Mouse (Mus musculus) CH12.LX (cell line): Measurements from ENCODE around the gene Thtpa. TPM values are rescaled to one million over a fixed set of nuclear protein-coding genes. Genes with fewer than 3 reads are reported as not detected.

ENCODE experiments used
- DNase-seq: peaks from one replicate; pipeline ENCODE4 v3.0.0-alpha.2; 2013; ENCODE audit errors: extremely low read depth
- H3K27ac ChIP-seq: 2 replicates; pipeline ENCODE4 v1.5.1; 2012; ENCODE audit warnings: low read depth, mild to moderate bottlenecking, control low read depth, moderate library complexity; ENCODE audit not compliant: insufficient read depth
- H3K27me3 ChIP-seq: replicated peaks from 2 replicates; pipeline ENCODE3; 2012; ENCODE audit warnings: inconsistent platforms
- H3K36me3 ChIP-seq, 2 experiments: replicated peaks in 1 of 2; 2 replicates each; pipeline versions ENCODE3 to v1.6.1; 2012; ENCODE audit warnings: inconsistent platforms in 1 of 2, low read length in 1 of 2, mild to moderate bottlenecking in 1 of 2, mixed read lengths in 1 of 2, moderate library complexity in 1 of 2; ENCODE audit not compliant: control insufficient read depth in 1 of 2, insufficient read depth in 1 of 2
- H3K4me1 ChIP-seq, 2 experiments: 2 replicates each; pipeline ENCODE4 v1.6.1; 2012; ENCODE audit warnings: inconsistent platforms in 1 of 2, moderate library complexity in 1 of 2; ENCODE audit not compliant: insufficient read depth in 2 of 2, control insufficient read depth in 1 of 2
- H3K4me2 ChIP-seq: 2 replicates; pipeline ENCODE4 v1.6.1; 2012; ENCODE audit warnings: low read depth, mild to moderate bottlenecking, control low read depth; ENCODE audit not compliant: poor library complexity, insufficient read depth, severe bottlenecking
- H3K4me3 ChIP-seq, 3 experiments: fragments of 150-350 bp in 1 of 3; sonication (generic) in 1 of 3; replicated peaks in 1 of 3; 2 replicates each; pipeline versions ENCODE3 to v1.5.1; 2011 to 2012; ENCODE audit warnings: low read depth in 2 of 3, low read length in 2 of 3, mild to moderate bottlenecking in 2 of 3, moderate library complexity in 2 of 3, control low read depth in 1 of 3, improper control_type of control experiment in 1 of 3, inconsistent platforms in 1 of 3, mixed read lengths in 1 of 3; ENCODE audit not compliant: poor library complexity in 1 of 3
- H3K79me2 ChIP-seq: replicated peaks from 2 replicates; pipeline ENCODE4 v1.6.1; 2012; ENCODE audit warnings: mild to moderate bottlenecking, moderate library complexity; ENCODE audit not compliant: control insufficient read depth, poor library complexity, insufficient read depth, severe bottlenecking; ENCODE audit errors: extremely low read depth
- H3K9ac ChIP-seq: 2 replicates; pipeline ENCODE4 v1.6.1; 2012; ENCODE audit warnings: low read depth, mild to moderate bottlenecking, control low read depth, moderate library complexity; ENCODE audit not compliant: insufficient read depth
- H3K9me3 ChIP-seq: replicated peaks from 2 replicates; pipeline ENCODE3; 2012; ENCODE audit warnings: low read length, inconsistent platforms, mixed read lengths
- BHLHE40 ChIP-seq: IDR thresholded peaks from 2 replicates; pipeline ENCODE4 v1.6.1; 2011; ENCODE audit warnings: mild to moderate bottlenecking, low read depth, low read length, improper control_type of control experiment
- CHD1 ChIP-seq: IDR thresholded peaks from 2 replicates; pipeline ENCODE4 v1.6.1; 2012; ENCODE audit warnings: low read depth, low read length, improper control_type of control experiment, inconsistent platforms
- CHD2 ChIP-seq: IDR thresholded peaks from 2 replicates; pipeline ENCODE4 v1.6.1; 2011; ENCODE audit warnings: low read length, improper control_type of control experiment
- CTCF ChIP-seq, 2 experiments: IDR thresholded peaks in 1 of 2; conservative IDR thresholded peaks in 1 of 2; 2 replicates each; pipeline ENCODE4 v1.5.1; 2011 to 2012; ENCODE audit warnings: low read depth in 2 of 2, low read length in 2 of 2, improper control_type of control experiment in 1 of 2, inconsistent platforms in 1 of 2, mild to moderate bottlenecking in 1 of 2, moderate library complexity in 1 of 2
- E2F4 ChIP-seq: IDR thresholded peaks from 2 replicates; pipeline ENCODE4 v1.6.1; 2011; ENCODE audit warnings: low read depth, low read length, improper control_type of control experiment; ENCODE audit not compliant: insufficient replicate concordance
- ELF1 ChIP-seq: IDR thresholded peaks from 2 replicates; pipeline ENCODE4 v1.6.1; 2014; ENCODE audit warnings: low read depth, mild to moderate bottlenecking, inconsistent platforms, low read length, improper control_type of control experiment
- EP300 ChIP-seq: IDR thresholded peaks from 2 replicates; pipeline ENCODE4 v1.6.1; 2011; ENCODE audit warnings: low read length, improper control_type of control experiment
- ETS1 ChIP-seq: conservative IDR thresholded peaks from 2 replicates; pipeline ENCODE4 v1.6.1; 2012; ENCODE audit warnings: low read depth, mild to moderate bottlenecking, inconsistent platforms, low read length, improper control_type of control experiment, moderate library complexity
- GABPA ChIP-seq: IDR thresholded peaks from 2 replicates; pipeline ENCODE4 v1.6.1; 2012; ENCODE audit warnings: low read depth, low read length, improper control_type of control experiment, inconsistent platforms; ENCODE audit not compliant: insufficient replicate concordance
- HCFC1 ChIP-seq: IDR thresholded peaks from 2 replicates; pipeline ENCODE4 v1.6.1; 2012; ENCODE audit warnings: low read depth, mild to moderate bottlenecking, inconsistent platforms, low read length, improper control_type of control experiment
- IRF4 ChIP-seq: IDR thresholded peaks from 2 replicates; pipeline ENCODE4 v1.6.1; 2014; ENCODE audit warnings: low read depth, mild to moderate bottlenecking, inconsistent platforms, low read length, improper control_type of control experiment
- JUN ChIP-seq: IDR thresholded peaks from 2 replicates; pipeline ENCODE4 v1.6.1; 2011; ENCODE audit warnings: low read depth, mild to moderate bottlenecking, low read length, improper control_type of control experiment, moderate library complexity; ENCODE audit not compliant: insufficient read depth
- JUND ChIP-seq: conservative IDR thresholded peaks from 2 replicates; pipeline ENCODE4 v1.6.1; 2011; ENCODE audit warnings: low read depth, low read length, improper control_type of control experiment
- KAT2A ChIP-seq: IDR thresholded peaks from 2 replicates; pipeline ENCODE4 v1.6.1; 2012; ENCODE audit warnings: low read length, improper control_type of control experiment, inconsistent platforms; ENCODE audit not compliant: insufficient replicate concordance
- MAX ChIP-seq: IDR thresholded peaks from 2 replicates; pipeline ENCODE4 v1.6.1; 2011; ENCODE audit warnings: low read length, improper control_type of control experiment
- MAZ ChIP-seq: IDR thresholded peaks from 2 replicates; pipeline ENCODE4 v1.6.1; 2012; ENCODE audit warnings: low read depth, mild to moderate bottlenecking, inconsistent platforms, low read length, improper control_type of control experiment, moderate library complexity
- MEF2A ChIP-seq: IDR thresholded peaks from 2 replicates; pipeline ENCODE4 v1.6.1; 2014; ENCODE audit warnings: low read depth, mild to moderate bottlenecking, inconsistent platforms, low read length, improper control_type of control experiment, borderline replicate concordance
- MXI1 ChIP-seq: IDR thresholded peaks from 2 replicates; pipeline ENCODE4 v1.6.1; 2011; ENCODE audit warnings: mild to moderate bottlenecking, low read depth, low read length, improper control_type of control experiment
- MYC ChIP-seq: IDR thresholded peaks from 2 replicates; pipeline ENCODE4 v1.6.1; 2011; ENCODE audit warnings: low read depth, mild to moderate bottlenecking, improper control_type of control experiment, low read length
- NELFE ChIP-seq: IDR thresholded peaks from 2 replicates; pipeline ENCODE4 v1.6.1; 2011; ENCODE audit warnings: low read depth, low read length, improper control_type of control experiment
- NRF1 ChIP-seq: IDR thresholded peaks from 2 replicates; pipeline ENCODE4 v1.6.1; 2014; ENCODE audit warnings: low read depth, mild to moderate bottlenecking, inconsistent platforms, low read length, improper control_type of control experiment, moderate library complexity
- PAX5 ChIP-seq: IDR thresholded peaks from 2 replicates; pipeline ENCODE4 v1.6.1; 2012; ENCODE audit warnings: low read length, inconsistent platforms, mixed read lengths
- POLR2A ChIP-seq: IDR thresholded peaks from 2 replicates; pipeline ENCODE4 v1.6.1; 2011; ENCODE audit warnings: low read depth, mild to moderate bottlenecking, improper control_type of control experiment, low read length
- POLR2AphosphoS2 ChIP-seq: IDR thresholded peaks from 2 replicates; pipeline ENCODE4 v1.6.1; 2011; ENCODE audit warnings: low read depth, low read length, improper control_type of control experiment
- RAD21 ChIP-seq: IDR thresholded peaks from 2 replicates; pipeline ENCODE4 v1.6.1; 2011; ENCODE audit warnings: low read depth, mild to moderate bottlenecking, low read length, improper control_type of control experiment, moderate library complexity
- RCOR1 ChIP-seq: conservative IDR thresholded peaks from 2 replicates; pipeline ENCODE4 v1.6.1; 2012; ENCODE audit warnings: low read depth, mild to moderate bottlenecking, inconsistent platforms, low read length, improper control_type of control experiment
- SIN3A ChIP-seq: IDR thresholded peaks from 2 replicates; pipeline ENCODE4 v1.6.1; 2012; ENCODE audit warnings: low read length, improper control_type of control experiment, inconsistent platforms
- SMC3 ChIP-seq: IDR thresholded peaks from 2 replicates; pipeline ENCODE4 v1.6.1; 2011; ENCODE audit warnings: low read depth, low read length, improper control_type of control experiment
- TBP ChIP-seq: conservative IDR thresholded peaks from 2 replicates; pipeline ENCODE4 v1.6.1; 2011; ENCODE audit warnings: low read depth, low read length, improper control_type of control experiment
- TCF12 ChIP-seq: IDR thresholded peaks from 2 replicates; pipeline ENCODE4 v1.6.1; 2014; ENCODE audit warnings: low read depth, mild to moderate bottlenecking, inconsistent platforms, low read length, improper control_type of control experiment
- UBTF ChIP-seq: IDR thresholded peaks from 2 replicates; pipeline ENCODE4 v1.6.1; 2012; ENCODE audit warnings: low read depth, mild to moderate bottlenecking, inconsistent platforms, low read length, improper control_type of control experiment, moderate library complexity
- USF1 ChIP-seq: IDR thresholded peaks from 2 replicates; pipeline ENCODE4 v1.6.1; 2014; ENCODE audit warnings: low read depth, mild to moderate bottlenecking, inconsistent platforms, low read length, improper control_type of control experiment
- USF2 ChIP-seq: conservative IDR thresholded peaks from 2 replicates; pipeline ENCODE4 v1.6.1; 2011; ENCODE audit warnings: low read depth, low read length, improper control_type of control experiment
- ZC3H11A ChIP-seq: IDR thresholded peaks from 2 replicates; pipeline ENCODE4 v1.6.1; 2012; ENCODE audit warnings: low read depth, mild to moderate bottlenecking, inconsistent platforms, low read length, improper control_type of control experiment
- ZKSCAN1 ChIP-seq: IDR thresholded peaks from 2 replicates; pipeline ENCODE4 v1.6.1; 2012; ENCODE audit warnings: low read depth, inconsistent platforms, low read length, improper control_type of control experiment, borderline replicate concordance
- ZMIZ1 ChIP-seq: IDR thresholded peaks from 2 replicates; pipeline ENCODE4 v1.6.1; 2012; ENCODE audit warnings: low read depth, mild to moderate bottlenecking, inconsistent platforms, low read length, improper control_type of control experiment
- ZNF384 ChIP-seq: IDR thresholded peaks from 2 replicates; pipeline ENCODE4 v1.6.1; 2012; ENCODE audit warnings: low read depth, low read length, improper control_type of control experiment, inconsistent platforms
- dilution Hi-C: fragments of 300-500 bp; cut with MboI; formaldehyde crosslinking; loops from 2 replicates; pipeline ENCODE4 v1.14.3; 2020; ENCODE audit warnings: low sequenced_read_pairs; ENCODE audit not compliant: extremely low pct_unique_long_range_greater_than_20kb, extremely low pct_ligation_motif_present
- in situ Hi-C: fragments of 300-500 bp; cut with MboI; formaldehyde crosslinking; loops from 3 replicates; pipeline ENCODE4 v1.14.3; 2019; ENCODE audit warnings: low sequenced_read_pairs, low pct_ligation_motif_present, low pct_unique_long_range_greater_than_20kb, mixed read lengths
- polyA plus RNA-seq: library from polyadenylated mRNA; unstranded; fragments of >175 nt; gene quantifications from 2 replicates; pipeline ENCODE4 v1.2.1, GENCODE M21; 2012; ENCODE audit warnings: low read depth; ENCODE audit not compliant: insufficient read length
- total RNA-seq, 2 experiments: library from RNA; depleted of rRNA; stranded (reverse); fragments of 300-350 nt in 1 of 2; fragments of >200 nt in 1 of 2; gene quantifications; 2 replicates each; pipeline ENCODE4 v1.2.3; 2012 to 2014

Gene Thtpa
- total and polyA plus RNA-seq, 3 experiments: 4.0 to 9.4 (median 6.7) TPM

DNA sequence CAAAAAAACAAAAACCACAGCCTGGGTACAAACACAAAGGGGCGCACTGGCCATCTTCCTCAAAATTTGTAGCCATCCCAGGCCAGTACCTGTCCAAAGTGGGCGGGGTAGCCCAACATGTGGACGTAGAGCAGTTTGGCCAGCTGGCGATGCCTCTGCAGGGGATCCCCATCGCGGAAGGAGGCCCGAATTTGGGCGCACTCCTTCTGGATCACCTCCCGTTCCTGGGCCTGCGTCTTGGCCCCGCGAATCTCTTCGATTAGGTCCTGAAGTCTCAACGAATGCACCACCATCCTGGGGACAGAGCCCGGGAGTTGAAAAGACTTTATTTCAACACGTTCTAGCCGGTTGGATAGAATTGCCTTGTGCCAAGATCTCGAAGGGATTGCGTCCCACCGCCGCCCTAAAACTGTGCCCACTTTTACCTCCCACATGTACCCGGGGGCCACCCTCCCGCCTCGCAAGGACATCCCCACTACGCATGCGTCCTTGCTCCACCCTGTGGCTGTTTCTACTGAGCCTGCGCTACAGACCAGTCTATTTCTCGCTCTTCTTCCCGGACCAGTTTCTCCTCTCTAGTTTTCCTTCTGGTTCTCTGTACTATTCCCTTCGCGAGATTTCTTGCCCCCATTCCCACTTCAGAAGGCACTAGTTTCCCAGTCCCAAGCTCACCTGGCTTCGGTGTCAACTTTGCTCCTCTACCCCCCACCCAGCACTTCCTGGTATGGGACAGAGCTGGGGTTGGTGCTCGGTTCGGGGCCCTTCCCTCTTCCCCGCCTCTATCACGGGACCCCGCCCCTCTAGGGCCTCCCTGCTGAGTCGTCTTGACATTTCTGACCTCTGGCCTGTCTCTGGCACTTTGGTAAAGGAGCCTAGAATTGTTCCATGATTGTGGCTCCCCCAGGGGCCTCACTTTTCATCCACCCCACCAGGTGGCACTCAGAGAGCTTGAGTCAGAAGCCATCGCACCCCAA lies 11.5 kb downstream of the Thtpa start, which contains the start of gene Ap1g2:
Ap1g2 (minus strand) TSS at position 758 of the 974 bp plus-strand sequence.
- dilution Hi-C loops (no loop called here), in situ Hi-C loops (no loop called here)
- peak; percentile 91 for DNase-seq
- Histone ChIP-seq H3K36me3 (peaks cover 27 to 39% of the 10 kb centered on the region in 2 experiments), H3K27ac (0 out of 2 replicates have a peak within 1 kb of the TSS, but pooled peaks have one; percentile 19), H3K4me3 (peak within 1 kb of the TSS; percentile 62 to 83 (median 69)), H3K4me2 (peak within 1 kb of the TSS; percentile 77), H3K4me1 (peaks cover 6 to 31% of the 10 kb centered on the region in 2 experiments), H3K9me3 (no peaks in the 10 kb centered on the region), H3K27me3 (peaks cover 11% of the 10 kb centered on the region), H3K79me2 (no peaks in the 10 kb centered on the region), H3K9ac (peak within 1 kb of the TSS; percentile 79)
- TF ChIP-seq BHLHE40 (peak; percentile 76), USF2 (no peak), ZC3H11A (no peak), JUND (no peak), POLR2A (peak; percentile 78), MAX (peak; percentile 77), SMC3 (peak; percentile 10; the same call in 1 of the 2 replicates), MYC (peak; percentile 74), E2F4 (no peak), ELF1 (peak; percentile 98), UBTF (no peak), POLR2AphosphoS2 (no peak), RCOR1 (no peak), KAT2A (0 out of 2 replicates have a peak, but pooled peaks have one; percentile 42), MEF2A (no peak), USF1 (no peak), CTCF (conservative IDR thresholded peaks at IDR 0.05 in 1 of 2, IDR thresholded peaks at IDR 0.05 in 1 of 2; ENCODE audit: low read depth in 2 of 2, low read length in 2 of 2) (peak in 1 of 2 experiments; percentile 35; a peak in 2 of 4 replicates), SIN3A (peak; percentile 91), NELFE (peak; percentile 87), JUN (no peak), ZKSCAN1 (no peak), ZNF384 (no peak), HCFC1 (peak; percentile 63; the same call in 1 of the 2 replicates), MAZ (peak; percentile 94), CHD2 (no peak; the same call in 1 of the 2 replicates), ETS1 (0 out of 2 replicates have a peak, but pooled peaks have one; percentile 36), MXI1 (no peak; the same call in 1 of the 2 replicates), GABPA (no peak), CHD1 (no peak), EP300 (peak; percentile 48), ZMIZ1 (peak; percentile 61; the same call in 1 of the 2 replicates), RAD21 (no peak; the same call in 1 of the 2 replicates), TBP (0 out of 2 replicates have a peak, but pooled peaks have one; percentile 32), PAX5 (no peak), TCF12 (peak; percentile 69), NRF1 (peak; percentile 91), IRF4 (no peak)
